Mouse (Mus musculus): ENCODE measurements around the gene Vrk2. TPM values are rescaled to one million over a fixed set of nuclear protein-coding genes. Genes with fewer than 3 reads are reported as not detected.

Gene Vrk2
- polyA plus RNA-seq, 1 experiment from 2014 or later = 21.5 TPM

- H3K9ac ChIP-seq (ENCODE audit: low read length) = no peak overlapping the region
- H3K4me3 ChIP-seq (replicated peaks; ENCODE audit: low read length) = no peak overlapping the region
- H3K4me2 ChIP-seq (ENCODE audit: low read depth, low read length) = no peak overlapping the region
- H3K36me3 ChIP-seq (ENCODE audit: control insufficient read depth, insufficient read depth, low read length) = 0 out of 2 replicates have a peak, but pooled peaks cover 4% of the 10 kb centered on the region
- H3K27ac ChIP-seq (ENCODE audit: low read length) = no peak overlapping the region
- H3K4me1 ChIP-seq (ENCODE audit: control insufficient read depth, insufficient read depth, low read length) = no peaks in the 10 kb centered on the region
- no peak for ATAC-seq (ENCODE audit: insufficient read depth, low FRiP score)
- no peaks in the 10 kb centered on the region for H3K27me3 ChIP-seq (ENCODE audit: control insufficient read depth, insufficient read depth, low read length)
- no peaks in the 10 kb centered on the region for H3K9me3 ChIP-seq (replicated peaks; ENCODE audit: control insufficient read depth, low read length)
- WGBS = 85% methylated on average over 1 of the region's 1 CpGs
Observed at GRCm38 (mm10) chr11:26450636-26451035, 143.2 kb downstream of the Vrk2 start.

GRCm38 (mm10) chr11:26449789-26450188 is 144.0 kb downstream of the Vrk2 start:
- H3K9me3 ChIP-seq (replicated peaks; ENCODE audit: control insufficient read depth, low read length) = no peaks in the 10 kb centered on the region
- H3K9ac ChIP-seq (ENCODE audit: low read length) = no peak overlapping the region
- H3K4me3 ChIP-seq (replicated peaks; ENCODE audit: low read length) = no peak overlapping the region
- H3K4me2 ChIP-seq (ENCODE audit: low read depth, low read length) = no peak overlapping the region
- H3K4me1 ChIP-seq (ENCODE audit: control insufficient read depth, insufficient read depth, low read length) = no peaks in the 10 kb centered on the region
- H3K27ac ChIP-seq (ENCODE audit: low read length) = no peak overlapping the region
- 0 out of 2 replicates have a peak, but pooled peaks cover 4% of the 10 kb centered on the region for H3K36me3 ChIP-seq (ENCODE audit: control insufficient read depth, insufficient read depth, low read length)
- ATAC-seq (ENCODE audit: insufficient read depth, low FRiP score) = no peak
- 86% methylated on average over 3 of the region's 3 CpGs for WGBS
- H3K27me3 ChIP-seq (ENCODE audit: control insufficient read depth, insufficient read depth, low read length) = no peaks in the 10 kb centered on the region

DNA sequence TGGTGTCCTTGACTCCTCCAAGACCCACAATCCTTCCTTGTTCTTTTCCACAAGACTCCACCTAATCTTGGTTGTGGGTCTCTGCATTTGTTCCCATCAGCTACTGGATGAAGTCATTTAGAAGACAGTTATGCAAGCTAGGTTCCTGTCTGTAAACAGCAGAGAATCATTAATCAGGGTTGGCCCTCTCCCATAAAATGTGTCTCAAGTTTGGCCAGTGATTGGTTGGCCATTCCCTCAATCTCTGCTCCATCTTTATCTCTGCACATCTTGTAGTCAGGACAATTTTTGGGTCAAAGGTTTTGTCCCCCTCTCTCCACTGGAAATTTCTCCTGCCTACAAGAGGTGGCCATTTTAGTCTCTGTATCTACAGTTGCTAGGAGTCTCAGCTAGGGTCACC is 149.4 kb downstream of the Vrk2 start:
- no peak overlapping the region for H3K4me3 ChIP-seq (replicated peaks; ENCODE audit: low read length)
- peaks cover 4% of the 10 kb centered on the region; the same call in 1 of the 2 replicates for H3K36me3 ChIP-seq (ENCODE audit: control insufficient read depth, insufficient read depth, low read length)
- H3K27ac ChIP-seq (ENCODE audit: low read length) = no peak overlapping the region
- ATAC-seq (ENCODE audit: insufficient read depth, low FRiP score) = no peak
- no peaks in the 10 kb centered on the region for H3K4me1 ChIP-seq (ENCODE audit: control insufficient read depth, insufficient read depth, low read length)
- no peak overlapping the region for H3K9ac ChIP-seq (ENCODE audit: low read length)
- H3K9me3 ChIP-seq (replicated peaks; ENCODE audit: control insufficient read depth, low read length) = no peaks in the 10 kb centered on the region
- H3K4me2 ChIP-seq (ENCODE audit: low read depth, low read length) = no peak overlapping the region
- no peaks in the 10 kb centered on the region for H3K27me3 ChIP-seq (ENCODE audit: control insufficient read depth, insufficient read depth, low read length)

GRCm38 (mm10) chr11:26441121-26441520 is 152.7 kb downstream of the Vrk2 start:
- Histone ChIP-seq H3K27me3 (ENCODE audit: control insufficient read depth, insufficient read depth, low read length) (no peaks in the 10 kb centered on the region), H3K9ac (ENCODE audit: low read length) (no peak overlapping the region), H3K9me3 (replicated peaks; ENCODE audit: control insufficient read depth, low read length) (no peaks in the 10 kb centered on the region), H3K4me1 (ENCODE audit: control insufficient read depth, insufficient read depth, low read length) (no peaks in the 10 kb centered on the region), H3K36me3 (ENCODE audit: control insufficient read depth, insufficient read depth, low read length) (no peaks in the 10 kb centered on the region; the same call in 1 of the 2 replicates), H3K4me3 (replicated peaks; ENCODE audit: low read length) (no peak overlapping the region), H3K27ac (ENCODE audit: low read length) (no peak overlapping the region), H3K4me2 (ENCODE audit: low read depth, low read length) (no peak overlapping the region)
- ATAC-seq (ENCODE audit: insufficient read depth, low FRiP score) = no peak
- 82% methylated on average over 1 of the region's 1 CpGs for WGBS

GRCm38 (mm10) chr11:26437818-26438217 is 156.0 kb downstream of the Vrk2 start:
- Histone ChIP-seq H3K27ac (ENCODE audit: low read length) (no peak overlapping the region), H3K4me2 (ENCODE audit: low read depth, low read length) (no peak overlapping the region), H3K9me3 (replicated peaks; ENCODE audit: control insufficient read depth, low read length) (no peaks in the 10 kb centered on the region), H3K27me3 (ENCODE audit: control insufficient read depth, insufficient read depth, low read length) (no peaks in the 10 kb centered on the region), H3K36me3 (ENCODE audit: control insufficient read depth, insufficient read depth, low read length) (no peaks in the 10 kb centered on the region; the same call in 1 of the 2 replicates), H3K9ac (ENCODE audit: low read length) (no peak overlapping the region), H3K4me3 (replicated peaks; ENCODE audit: low read length) (no peak overlapping the region), H3K4me1 (ENCODE audit: control insufficient read depth, insufficient read depth, low read length) (no peaks in the 10 kb centered on the region)
- WGBS = 77% methylated on average over 13 of the region's 13 CpGs
- ATAC-seq (ENCODE audit: insufficient read depth, low FRiP score) = no peak

GRCm38 (mm10) chr11:26434229-26434628 is 159.6 kb downstream of the Vrk2 start:
- no peak overlapping the region for H3K4me3 ChIP-seq (replicated peaks; ENCODE audit: low read length)
- H3K4me1 ChIP-seq (ENCODE audit: control insufficient read depth, insufficient read depth, low read length) = no peaks in the 10 kb centered on the region
- H3K4me2 ChIP-seq (ENCODE audit: low read depth, low read length) = no peak overlapping the region
- ATAC-seq (ENCODE audit: insufficient read depth, low FRiP score) = no peak
- H3K36me3 ChIP-seq (ENCODE audit: control insufficient read depth, insufficient read depth, low read length) = no peaks in the 10 kb centered on the region
- no peak overlapping the region for H3K9ac ChIP-seq (ENCODE audit: low read length)
- H3K27me3 ChIP-seq (ENCODE audit: control insufficient read depth, insufficient read depth, low read length) = no peaks in the 10 kb centered on the region
- H3K27ac ChIP-seq (ENCODE audit: low read length) = no peak overlapping the region
- H3K9me3 ChIP-seq (replicated peaks; ENCODE audit: control insufficient read depth, low read length) = no peaks in the 10 kb centered on the region

DNA sequence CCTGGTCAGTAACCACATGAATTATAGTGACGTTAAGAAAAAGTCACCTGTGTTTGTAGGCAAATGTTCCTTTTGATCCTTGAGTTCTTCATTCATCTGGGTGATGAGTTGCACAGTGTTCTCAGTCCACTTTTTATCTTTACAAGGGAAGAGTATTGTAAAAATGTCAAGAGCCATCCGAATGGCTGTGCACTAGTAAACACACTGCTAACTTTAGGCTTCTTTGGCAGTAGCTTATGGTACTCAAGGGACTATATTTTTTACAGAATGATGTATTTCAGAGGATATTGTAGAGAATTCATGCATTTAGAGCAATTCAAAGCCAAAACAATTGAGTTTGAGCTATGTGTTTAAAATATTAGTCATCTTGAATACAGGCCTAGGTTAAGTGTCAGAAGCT is 172.3 kb downstream of the Vrk2 start:
- no peak for ATAC-seq (ENCODE audit: insufficient read depth, low FRiP score)
- H3K36me3 ChIP-seq (ENCODE audit: control insufficient read depth, insufficient read depth, low read length) = no peaks in the 10 kb centered on the region
- H3K4me1 ChIP-seq (ENCODE audit: control insufficient read depth, insufficient read depth, low read length) = no peaks in the 10 kb centered on the region

More for the DNA sequence above, 172.3 kb downstream of the Vrk2 start:
- Histone ChIP-seq H3K4me3 (replicated peaks; ENCODE audit: low read length) (no peak overlapping the region), H3K27me3 (ENCODE audit: control insufficient read depth, insufficient read depth, low read length) (no peaks in the 10 kb centered on the region), H3K9ac (ENCODE audit: low read length) (no peak overlapping the region), H3K9me3 (replicated peaks; ENCODE audit: control insufficient read depth, low read length) (no peaks in the 10 kb centered on the region), H3K27ac (ENCODE audit: low read length) (no peak overlapping the region), H3K4me2 (ENCODE audit: low read depth, low read length) (no peak overlapping the region)
- 52% methylated on average over 2 of the region's 2 CpGs for WGBS

Other genes starting within 250 kb of the Vrk2 start
- 27.6 and 27.7 TPM in 2 replicates for gene Fancl, start 207.9 kb downstream of the Vrk2 start, polyA plus RNA-seq (2015; fragmentation: Nextera tagmentation; extraction: Ambion mirVana)
- 0.23 and 0.50 TPM in 2 replicates for gene Gm6899, start 758 bp downstream of the Vrk2 start, polyA plus RNA-seq (2015; fragmentation: Nextera tagmentation; extraction: Ambion mirVana)